Mouse (Mus musculus) kidney, adult 2 months (tissue): ENCODE data around the gene Ovgp1.

Source experiments
- CTCF ChIP-seq: fragments of 200-500 bp; conservative IDR thresholded peaks from 2 replicates; pipeline ENCODE4 v1.5.1; 2011; ENCODE audit warnings: low read depth, mild to moderate bottlenecking, control low read depth, low read length, moderate library complexity, mixed read lengths; ENCODE audit not compliant: insufficient read depth, insufficient read length
- POLR2A ChIP-seq: fragments of 200-500 bp; IDR thresholded peaks from one replicate; pipeline ENCODE4 v1.6.1; 2011; ENCODE audit warnings: low read depth, low read length, control low read depth

GRCm38 (mm10) chr3:105960700-105961099, 12.8 kb upstream of the Ovgp1 start:
- TF ChIP-seq POLR2A (no peak), CTCF (0 out of 2 replicates have a peak, but pooled peaks have one; percentile 16)
